Mouse (Mus musculus): ENCODE results near the gene Wee2. TPM values are rescaled to one million over a fixed set of nuclear protein-coding genes. Genes with fewer than 3 reads are reported as not detected.
A peak's percentile ranks its signal among the peaks of the same experiment; 100 is the strongest.

Wee2 gene
- polyA plus RNA-seq, 1 experiment from 2014 or later, result 0.23 TPM

DNA sequence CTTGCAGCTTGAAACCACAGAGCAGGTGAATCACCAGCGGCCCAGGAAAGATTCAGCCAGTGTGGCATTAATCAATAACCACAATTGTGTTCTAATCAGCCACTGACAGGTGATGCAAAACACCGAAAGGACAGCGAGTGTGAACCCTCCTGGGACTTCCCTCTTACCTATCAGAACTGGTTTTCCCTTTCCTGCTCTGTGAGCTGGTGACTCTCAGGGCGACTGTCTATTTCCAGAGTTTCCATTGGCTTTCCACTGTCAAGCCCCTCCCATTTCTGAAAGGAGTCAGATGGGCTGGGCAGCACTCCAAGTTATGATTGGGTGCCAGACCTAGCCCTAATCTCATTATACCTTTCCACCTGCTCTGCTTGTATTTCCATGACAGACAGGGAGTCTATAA is 7.5 kb upstream of the Wee2 start:
- peak; percentile 12; the same call in 1 of the 2 replicates for ATAC-seq
- peak overlapping the region; percentile 79 for H3K4me2 ChIP-seq (ENCODE audit: low read length)
- H3K4me1 ChIP-seq (ENCODE audit: control insufficient read depth, insufficient read depth, low read length), result peaks cover 43% of the 10 kb centered on the region
- H3K36me3 ChIP-seq (ENCODE audit: control insufficient read depth, insufficient read depth, low read length), result no peaks in the 10 kb centered on the region
- peak overlapping the region; percentile 85 for H3K27ac ChIP-seq (ENCODE audit: low read depth, low read length)
- no peaks in the 10 kb centered on the region for H3K9me3 ChIP-seq (replicated peaks; ENCODE audit: control insufficient read depth, low read length)
- 48% methylated on average over 4 of the region's 4 CpGs for WGBS
- H3K27me3 ChIP-seq (replicated peaks; ENCODE audit: control insufficient read depth, insufficient read depth, low read length), result no peaks in the 10 kb centered on the region
- H3K9ac ChIP-seq (ENCODE audit: low read length), result 0 out of 2 replicates have a peak overlapping the region, but pooled peaks have one; percentile 35
- no peak overlapping the region for H3K4me3 ChIP-seq (ENCODE audit: low read depth, low read length)
- peak; percentile 80 for DNase-seq (ENCODE audit: low spot score)

DNA sequence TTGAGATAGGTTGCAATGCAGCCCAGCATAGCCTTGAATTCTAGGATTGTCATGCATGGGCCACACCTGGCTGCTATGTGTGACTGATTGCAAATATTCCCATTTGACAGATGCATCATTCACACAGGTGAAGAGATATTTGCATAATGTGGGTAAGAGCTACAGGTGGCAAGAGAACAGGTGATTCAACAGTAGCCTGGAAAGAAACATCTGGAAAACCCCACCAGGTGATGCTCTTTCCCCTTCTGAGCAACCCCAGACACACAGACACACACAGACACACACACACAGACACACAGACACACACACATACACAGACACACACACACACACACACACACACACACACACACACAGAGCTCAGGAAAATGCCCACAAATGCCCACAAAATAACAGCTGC is 7.1 kb upstream of the Wee2 start:
- no peaks in the 10 kb centered on the region for H3K27me3 ChIP-seq (replicated peaks; ENCODE audit: control insufficient read depth, insufficient read depth, low read length)
- H3K9ac ChIP-seq (ENCODE audit: low read length), result no peak overlapping the region
- H3K27ac ChIP-seq (ENCODE audit: low read depth, low read length), result peak overlapping the region; percentile 85
- H3K4me1 ChIP-seq (ENCODE audit: control insufficient read depth, insufficient read depth, low read length), result peaks cover 44% of the 10 kb centered on the region
- ATAC-seq (no peak), DNase-seq (ENCODE audit: low spot score) (no peak)
- no peaks in the 10 kb centered on the region for H3K36me3 ChIP-seq (ENCODE audit: control insufficient read depth, insufficient read depth, low read length)
- no peaks in the 10 kb centered on the region for H3K9me3 ChIP-seq (replicated peaks; ENCODE audit: control insufficient read depth, low read length)
- H3K4me3 ChIP-seq (ENCODE audit: low read depth, low read length), result no peak overlapping the region
- H3K4me2 ChIP-seq (ENCODE audit: low read length), result peak overlapping the region; percentile 79

- DNase-seq (ENCODE audit: low spot score) (peak; percentile 91), ATAC-seq (peak; percentile 38; the same call in 1 of the 2 replicates)
- H3K36me3 ChIP-seq (ENCODE audit: control insufficient read depth, insufficient read depth, low read length), result no peaks in the 10 kb centered on the region
- no peak overlapping the region for H3K4me3 ChIP-seq (ENCODE audit: low read depth, low read length)
- H3K9ac ChIP-seq (ENCODE audit: low read length), result no peak overlapping the region; the same call in 1 of the 2 replicates
- WGBS, result 62% methylated on average over 17 of the region's 17 CpGs
- H3K4me1 ChIP-seq (ENCODE audit: control insufficient read depth, insufficient read depth, low read length), result peaks cover 44% of the 10 kb centered on the region
- no peaks in the 10 kb centered on the region for H3K27me3 ChIP-seq (replicated peaks; ENCODE audit: control insufficient read depth, insufficient read depth, low read length)
- peak overlapping the region; percentile 85 for H3K27ac ChIP-seq (ENCODE audit: low read depth, low read length)
- peak overlapping the region; percentile 79 for H3K4me2 ChIP-seq (ENCODE audit: low read length)
- no peaks in the 10 kb centered on the region for H3K9me3 ChIP-seq (replicated peaks; ENCODE audit: control insufficient read depth, low read length)
Observed at GRCm38 (mm10) chr6:40432346-40433275, 6.3 kb upstream of the Wee2 start.

DNA sequence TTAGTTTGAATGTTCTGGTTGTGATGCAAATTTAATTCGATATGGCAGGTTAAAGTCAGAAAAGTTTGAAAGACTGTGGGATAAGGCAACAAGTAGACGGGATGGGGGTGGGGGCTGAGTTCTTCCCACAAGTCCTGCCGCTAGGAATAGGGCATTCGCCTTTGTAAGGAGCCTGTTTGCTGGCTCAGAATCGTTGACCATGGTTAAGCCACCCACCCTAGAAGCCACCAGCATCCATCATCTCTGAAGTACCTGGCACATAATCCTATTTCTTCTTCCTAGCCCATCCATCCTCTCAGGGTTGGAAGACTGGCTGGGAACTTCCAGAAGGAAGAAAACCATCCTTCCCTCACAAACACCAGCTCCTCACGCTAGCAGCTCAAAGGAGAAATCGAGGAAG is 4.2 kb upstream of the Wee2 start:
- ATAC-seq, result no peak
- Histone ChIP-seq H3K4me3 (ENCODE audit: low read depth, low read length) (peak overlapping the region; percentile 80), H3K27ac (ENCODE audit: low read depth, low read length) (peak overlapping the region; percentile 94), H3K4me2 (ENCODE audit: low read length) (peak overlapping the region; percentile 79), H3K36me3 (ENCODE audit: control insufficient read depth, insufficient read depth, low read length) (no peaks in the 10 kb centered on the region), H3K9ac (ENCODE audit: low read length) (peak overlapping the region; percentile 94), H3K9me3 (replicated peaks; ENCODE audit: control insufficient read depth, low read length) (no peaks in the 10 kb centered on the region), H3K27me3 (replicated peaks; ENCODE audit: control insufficient read depth, insufficient read depth, low read length) (0 out of 2 replicates have a peak, but pooled peaks cover 3% of the 10 kb centered on the region), H3K4me1 (ENCODE audit: control insufficient read depth, insufficient read depth, low read length) (peaks cover 33% of the 10 kb centered on the region)
- no peak for DNase-seq (ENCODE audit: low spot score)
- 6% methylated on average over 7 of the region's 7 CpGs for WGBS

GRCm38 (mm10) chr6:40435151-40436046 is 3.5 kb upstream of the Wee2 start:
- peak; percentile 65 for ATAC-seq
- Histone ChIP-seq H3K4me3 (ENCODE audit: low read depth, low read length) (peak overlapping the region; percentile 80), H3K36me3 (ENCODE audit: control insufficient read depth, insufficient read depth, low read length) (no peaks in the 10 kb centered on the region), H3K9ac (ENCODE audit: low read length) (peak overlapping the region; percentile 94), H3K4me2 (ENCODE audit: low read length) (peak overlapping the region; percentile 79), H3K9me3 (replicated peaks; ENCODE audit: control insufficient read depth, low read length) (no peaks in the 10 kb centered on the region), H3K27me3 (replicated peaks; ENCODE audit: control insufficient read depth, insufficient read depth, low read length) (0 out of 2 replicates have a peak, but pooled peaks cover 3% of the 10 kb centered on the region), H3K27ac (ENCODE audit: low read depth, low read length) (peak overlapping the region; percentile 94), H3K4me1 (ENCODE audit: control insufficient read depth, insufficient read depth, low read length) (peaks cover 26% of the 10 kb centered on the region)
- WGBS, result under 1% methylated on average over 62 of the region's 72 CpGs
- peak; percentile 75 for DNase-seq (ENCODE audit: low spot score)

GRCm38 (mm10) chr6:40436047-40436483 is 2.8 kb upstream of the Wee2 start, which contains the start of gene E330009J07Rik:
Gene E330009J07Rik, minus strand, starts transcription at chr6:40436135.
- Histone ChIP-seq H3K9ac (ENCODE audit: low read length) (peak within 1 kb of the TSS; percentile 94), H3K4me2 (ENCODE audit: low read length) (peak within 1 kb of the TSS; percentile 79), H3K4me1 (ENCODE audit: control insufficient read depth, insufficient read depth, low read length) (peaks cover 20% of the 10 kb centered on the region), H3K27me3 (replicated peaks; ENCODE audit: control insufficient read depth, insufficient read depth, low read length) (0 out of 2 replicates have a peak, but pooled peaks cover 3% of the 10 kb centered on the region), H3K27ac (ENCODE audit: low read depth, low read length) (peak within 1 kb of the TSS; percentile 94), H3K4me3 (ENCODE audit: low read depth, low read length) (peak within 1 kb of the TSS; percentile 80), H3K36me3 (ENCODE audit: control insufficient read depth, insufficient read depth, low read length) (no peaks in the 10 kb centered on the region), H3K9me3 (replicated peaks; ENCODE audit: control insufficient read depth, low read length) (no peaks in the 10 kb centered on the region)
- DNase-seq (ENCODE audit: low spot score), result peak; percentile 80
- WGBS, result 0% methylated on average over 37 of the region's 38 CpGs
- peak; percentile 89 for ATAC-seq

DNA sequence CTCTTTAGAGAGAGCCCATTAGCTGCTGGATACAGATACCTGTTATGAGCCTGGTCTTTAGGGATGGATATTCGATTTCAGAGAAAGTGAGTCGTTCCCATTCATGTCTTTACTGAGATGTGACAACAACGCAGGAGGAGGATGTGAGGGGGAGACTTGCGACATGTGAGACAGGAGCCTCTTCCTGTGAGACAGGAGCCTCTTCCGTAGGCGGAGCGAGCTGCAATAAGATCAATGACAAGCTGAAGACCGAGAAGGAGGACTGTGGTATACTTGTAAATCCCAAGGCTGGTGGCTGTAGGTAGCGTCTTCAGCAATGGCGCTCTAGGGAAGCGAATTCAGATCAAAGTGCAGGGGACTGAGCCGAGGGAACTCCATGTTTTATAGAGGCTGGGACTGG is 843 bp downstream of the Wee2 start:
- no peak overlapping the region for H3K4me3 ChIP-seq (ENCODE audit: low read depth, low read length)
- no peak overlapping the region; the same call in 1 of the 2 replicates for H3K27ac ChIP-seq (ENCODE audit: low read depth, low read length)
- DNase-seq (ENCODE audit: low spot score) (no peak), ATAC-seq (no peak)
- no peaks in the 10 kb centered on the region for H3K36me3 ChIP-seq (ENCODE audit: control insufficient read depth, insufficient read depth, low read length)
- no peak overlapping the region for H3K9ac ChIP-seq (ENCODE audit: low read length)
- H3K9me3 ChIP-seq (replicated peaks; ENCODE audit: control insufficient read depth, low read length), result no peaks in the 10 kb centered on the region
- H3K27me3 ChIP-seq (replicated peaks; ENCODE audit: control insufficient read depth, insufficient read depth, low read length), result 0 out of 2 replicates have a peak, but pooled peaks cover 3% of the 10 kb centered on the region
- H3K4me2 ChIP-seq (ENCODE audit: low read length), result no peak overlapping the region
- WGBS, result 54% methylated on average over 12 of the region's 12 CpGs
- H3K4me1 ChIP-seq (ENCODE audit: control insufficient read depth, insufficient read depth, low read length), result peaks cover 5% of the 10 kb centered on the region; the same call in 1 of the 2 replicates

DNA sequence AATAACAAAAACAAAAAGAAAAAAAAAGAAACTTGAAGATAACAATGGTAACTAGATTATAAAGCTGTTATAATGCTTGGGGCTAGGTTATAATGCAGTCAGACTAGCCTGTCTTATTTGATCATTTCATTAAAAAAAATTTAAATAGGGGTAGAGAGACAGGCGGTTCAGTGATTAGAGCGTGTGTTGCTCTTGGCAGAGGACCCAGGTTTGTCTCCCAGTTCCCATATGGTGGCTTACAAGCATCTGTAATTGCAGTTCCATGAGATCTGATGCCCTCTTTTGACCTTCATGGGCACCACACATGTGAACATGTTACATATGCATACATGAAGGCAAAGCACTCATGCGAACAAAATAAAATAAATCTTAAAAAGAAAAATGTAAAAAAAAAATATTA is 2.4 kb downstream of the Wee2 start:
- H3K4me3 ChIP-seq (ENCODE audit: low read depth, low read length), result no peak overlapping the region
- ATAC-seq, result peak; percentile 48
- no peaks in the 10 kb centered on the region for H3K36me3 ChIP-seq (ENCODE audit: control insufficient read depth, insufficient read depth, low read length)
- H3K27me3 ChIP-seq (replicated peaks; ENCODE audit: control insufficient read depth, insufficient read depth, low read length), result 0 out of 2 replicates have a peak, but pooled peaks cover 3% of the 10 kb centered on the region
- H3K4me2 ChIP-seq (ENCODE audit: low read length), result no peak overlapping the region
- peak; percentile 77 for DNase-seq (ENCODE audit: low spot score)
- H3K27ac ChIP-seq (ENCODE audit: low read depth, low read length), result no peak overlapping the region
- no peak overlapping the region for H3K9ac ChIP-seq (ENCODE audit: low read length)
- H3K4me1 ChIP-seq (ENCODE audit: control insufficient read depth, insufficient read depth, low read length), result peaks cover 3% of the 10 kb centered on the region; the same call in 1 of the 2 replicates
- 55% methylated on average over 3 of the region's 3 CpGs for WGBS
- no peaks in the 10 kb centered on the region for H3K9me3 ChIP-seq (replicated peaks; ENCODE audit: control insufficient read depth, low read length)
